17 mouse cellular contexts compared by ENCODE assay signal in the genomic region with DNA sequence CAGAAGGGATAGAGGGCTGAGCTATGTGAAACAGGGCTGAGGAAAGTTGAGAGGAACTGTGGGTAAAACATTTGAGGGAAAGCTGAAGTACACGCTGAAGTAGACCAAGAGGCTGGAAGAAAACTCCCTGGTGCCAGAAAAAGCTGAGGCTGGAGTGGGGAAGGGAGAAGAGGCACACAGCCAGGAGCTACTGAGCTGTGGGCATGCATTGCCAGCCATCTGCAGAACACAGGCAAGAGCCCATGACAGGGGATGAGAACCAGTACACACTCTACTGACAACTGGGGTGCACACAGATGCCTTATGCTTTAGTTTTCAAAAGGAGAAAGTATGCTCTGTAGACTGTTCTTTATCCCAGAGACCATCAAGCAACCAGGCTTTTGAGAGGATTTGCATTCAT. TPM values are rescaled to one million over a fixed set of nuclear protein-coding genes. Genes with fewer than 3 reads are reported as not detected.
A peak's percentile ranks its signal among the peaks of the same experiment; 100 is the strongest.
DNase-seq lines count a peak whose midpoint lies in the region; ATAC-seq lines count a peak whose summit lies in the region.
"Had no signal": no experiment of that assay in that cellular context is flagged by ENCODE, and none has a peak within 500 bp of the region (broad histone marks: within the 10 kb centered on the region; RNA-seq: fewer than 3 reads in every experiment).

No protein-coding gene starts in this region.

- peak; percentile 70 to 78 for DNase-seq in cerebellum, postnatal 10 days
- no peak for DNase-seq in cerebellum, adult 11 months
- DNase-seq in layer of hippocampus, adult 18-20 months (ENCODE audit: low spot score in 2 of 2) = peak; percentile 52 to 58
- no peak for DNase-seq in layer of hippocampus, postnatal 25 days (ENCODE audit: extremely low spot score in 1 of 2, low spot score in 1 of 2)
- peak; percentile 45 to 61 for DNase-seq in left cerebral cortex, postnatal 36 days (ENCODE audit: low spot score in 2 of 2)
- DNase-seq in right cerebral cortex, postnatal 4 days = peak; percentile 40
- DNase-seq in lung, postnatal 4 days = no peak
- DNase-seq: lung, postnatal 36 days; spleen, adult 18-20 months had no signal

- H3K27me3 ChIP-seq in kidney, embryonic 15.5 days = no peaks in the 10 kb centered on the region
- H3K27me3 ChIP-seq: heart, embryonic 12.5 days; hindbrain, embryonic 15.5 days; midbrain, embryonic 15.5 days; neural tube, embryonic 12.5 days had no signal

- H3K4me3 ChIP-seq in kidney, embryonic 15.5 days (replicated peaks) = no peak overlapping the region
- H3K4me3 ChIP-seq: erythroblast, embryonic 14.5 days; heart, embryonic 12.5 days; hindbrain, embryonic 15.5 days; midbrain, embryonic 15.5 days; neural tube, embryonic 12.5 days had no signal

- 92% methylated on average over 1 of the region's 1 CpGs for WGBS in kidney, embryonic 15.5 days

- no peak overlapping the region for H3K27ac ChIP-seq in kidney, embryonic 15.5 days
- H3K27ac ChIP-seq: hindbrain, embryonic 15.5 days; kidney, postnatal 0 days; midbrain, embryonic 15.5 days; neural tube, embryonic 12.5 days had no signal

- ATAC-seq in kidney, embryonic 15.5 days (replicated peaks; ENCODE audit: low FRiP score) = no peak
- ATAC-seq: intestine, embryonic 16.5 days; midbrain, embryonic 15.5 days had no signal

- no peaks in the 10 kb centered on the region for H3K36me3 ChIP-seq in kidney, embryonic 15.5 days
- H3K36me3 ChIP-seq: heart, embryonic 12.5 days; hindbrain, embryonic 15.5 days; midbrain, embryonic 15.5 days; neural tube, embryonic 12.5 days had no signal

- no peak overlapping the region for H3K9ac ChIP-seq in kidney, embryonic 15.5 days
- H3K9ac ChIP-seq: heart, embryonic 12.5 days; hindbrain, embryonic 15.5 days; midbrain, embryonic 15.5 days; neural tube, embryonic 12.5 days had no signal

- intact Hi-C loops in left cerebral cortex, postnatal 36 days (cut with DNase I) = no loop called here

- H3K4me1 ChIP-seq in kidney, embryonic 15.5 days = no peaks in the 10 kb centered on the region
- H3K4me1 ChIP-seq: heart, embryonic 12.5 days; hindbrain, embryonic 15.5 days; midbrain, embryonic 15.5 days; neural tube, embryonic 12.5 days had no signal

- H3K4me2 ChIP-seq in kidney, embryonic 15.5 days = no peak overlapping the region
- H3K4me2 ChIP-seq: heart, embryonic 12.5 days; hindbrain, embryonic 15.5 days; midbrain, embryonic 15.5 days; neural tube, embryonic 12.5 days had no signal

- no peaks in the 10 kb centered on the region for H3K9me3 ChIP-seq in kidney, embryonic 15.5 days (replicated peaks)
- H3K9me3 ChIP-seq: heart, embryonic 12.5 days; hindbrain, embryonic 15.5 days; midbrain, embryonic 15.5 days; neural tube, embryonic 12.5 days had no signal

RNA-seq across cellular contexts. Expression of a gene that starts 43.4 kb away (rescaled TPM):
- total RNA-seq in layer of hippocampus, adult 18-20 months (2021) = 10 to 100 TPM; 56.4 to 65.3 TPM
- 10 to 100 TPM; 60.9 to 65.4 TPM for total RNA-seq in layer of hippocampus, postnatal 25 days (2021)
- total RNA-seq in left cerebral cortex, postnatal 36 days (2021) = 10 to 100 TPM; 43.8 to 45.3 TPM
- polyA plus RNA-seq in kidney, embryonic 15.5 days (2015; fragmentation: Nextera tagmentation; extraction: Ambion mirVana) = 145 and 154 TPM in 2 replicates

Comparison
In these comparisons a context has a peak if more than half of its experiments do, and no peak if none do; other contexts are left out.
1. DNase-seq: peak in cerebellum, postnatal 10 days (2 of 2), layer of hippocampus, adult 18-20 months (2 of 2), left cerebral cortex, postnatal 36 days (2 of 2) and right cerebral cortex, postnatal 4 days (single experiment); none in cerebellum, adult 11 months (single experiment), layer of hippocampus, postnatal 25 days (0 of 2) and lung, postnatal 4 days (0 of 2).